Mouse (Mus musculus) olfactory bulb, adult 2 months (tissue): ENCODE data around the gene Dctpp1.

Experiments used
- CTCF ChIP-seq: fragments of 200-500 bp; IDR thresholded peaks from 2 replicates; pipeline ENCODE4 v1.5.1; 2012; ENCODE audit warnings: low read depth, mild to moderate bottlenecking, low read length, moderate library complexity; ENCODE audit not compliant: insufficient read depth
- POLR2A ChIP-seq: fragments of 200-500 bp; IDR thresholded peaks from 2 replicates; pipeline ENCODE4 v1.6.1; 2012; ENCODE audit warnings: mild to moderate bottlenecking, low read depth, low read length, moderate library complexity; ENCODE audit not compliant: insufficient read depth

- TF ChIP-seq POLR2A (no peak), CTCF (no peak)
Observed at GRCm38 (mm10) chr7:127296098-127296497, 35.6 kb upstream of the Dctpp1 start, which contains the start of gene Itgal.
